In genomic region chr2:174333239-174333890, GRCm38 (mm10) we compare ENCODE assay signal across 10 mouse cellular contexts. TPM values are rescaled to one million over a fixed set of nuclear protein-coding genes. Genes with fewer than 3 reads are reported as not detected.
DNase-seq lines count a peak whose midpoint lies in the region; ATAC-seq and TF ChIP-seq lines count a peak whose summit lies in the region.
"Had no signal": no experiment of that assay in that cellular context is flagged by ENCODE, and none has a peak within 500 bp of the region (broad histone marks: within the 10 kb centered on the region; RNA-seq: fewer than 3 reads in every experiment).

No protein-coding gene starts in this region.

- H3K27ac ChIP-seq in heart, embryonic 11.5 days (ENCODE audit: low read depth, low read length) = no peak overlapping the region
- H3K27ac ChIP-seq in hindbrain, embryonic 11.5 days (ENCODE audit: low read depth, low read length) = no peak overlapping the region

- H3K4me3 ChIP-seq in heart, embryonic 11.5 days (ENCODE audit: low read depth, low read length) = no peak overlapping the region
- peak overlapping the region; percentile 36; the same call in 1 of the 2 replicates for H3K4me3 ChIP-seq in G1E (ENCODE audit: low read depth, low read length)
- H3K4me3 ChIP-seq in hindbrain, embryonic 11.5 days (ENCODE audit: low read depth, low read length) = no peak overlapping the region

- peaks cover 59% of the 10 kb centered on the region for H3K4me1 ChIP-seq in heart, embryonic 11.5 days (ENCODE audit: control insufficient read depth, insufficient read depth, low read length)
- H3K4me1 ChIP-seq in G1E (ENCODE audit: insufficient read depth, low read depth, low read length) = peaks cover 57% of the 10 kb centered on the region
- H3K4me1 ChIP-seq in hindbrain, embryonic 11.5 days (replicated peaks; ENCODE audit: control insufficient read depth, insufficient read depth, low read length) = peaks cover 4% of the 10 kb centered on the region; the same call in 1 of the 2 replicates

- H3K4me2 ChIP-seq in heart, embryonic 11.5 days = peak overlapping the region; percentile 82
- peak overlapping the region; percentile 29 for H3K4me2 ChIP-seq in hindbrain, embryonic 11.5 days (replicated peaks; ENCODE audit: low read depth, low read length)

- H3K36me3 ChIP-seq in heart, embryonic 11.5 days (ENCODE audit: control insufficient read depth, insufficient read depth, low read length) = peaks cover 3% of the 10 kb centered on the region; the same call in 1 of the 2 replicates
- H3K36me3 ChIP-seq in G1E (replicated peaks) = peaks cover 61% of the 10 kb centered on the region
- H3K36me3 ChIP-seq in hindbrain, embryonic 11.5 days (ENCODE audit: control insufficient read depth, insufficient read depth, low read length) = no peaks in the 10 kb centered on the region

- H3K27me3 ChIP-seq in heart, embryonic 11.5 days (ENCODE audit: control insufficient read depth, insufficient read depth, low read length) = no peaks in the 10 kb centered on the region
- H3K27me3 ChIP-seq in G1E (ENCODE audit: insufficient read depth, low read length) = no peaks in the 10 kb centered on the region
- 0 out of 2 replicates have a peak, but pooled peaks cover 2% of the 10 kb centered on the region for H3K27me3 ChIP-seq in hindbrain, embryonic 11.5 days (ENCODE audit: control insufficient read depth, insufficient read depth, low read length)

- no peak overlapping the region for H3K9ac ChIP-seq in heart, embryonic 11.5 days (ENCODE audit: low read depth, low read length)
- H3K9ac ChIP-seq in hindbrain, embryonic 11.5 days (ENCODE audit: low read depth, low read length) = no peak overlapping the region

- DNase-seq in heart, adult 8-10 months (ENCODE audit: low spot score) = no peak
- peak; percentile 47 for DNase-seq in G1E (ENCODE audit: low spot score)
- no peak for DNase-seq in hindbrain, embryonic 11.5 days (ENCODE audit: low spot score)
- no peak for DNase-seq in urinary bladder, adult 2 months (ENCODE audit: low spot score)
- no peak for DNase-seq in embryo, embryonic 9.5 days (ENCODE audit: extremely low spot score)
- DNase-seq in urinary bladder, postnatal 36 days (ENCODE audit: low spot score in 2 of 2) = no peak
- DNase-seq: adrenal gland, postnatal 10 days had no signal

- no peak for TF ChIP-seq CTCF in G1E (IDR thresholded peaks at IDR 0.05; ENCODE audit: low read depth, low read length)

- ATAC-seq in heart, embryonic 11.5 days (replicated peaks; ENCODE audit: insufficient number of reproducible peaks, low FRiP score, low TSS enrichment) = no peak
- peak; percentile 41; the same call in 1 of the 2 replicates for ATAC-seq in G1E (ENCODE audit: extremely low read depth, insufficient number of reproducible peaks, low FRiP score, poor library complexity, severe bottlenecking)
- ATAC-seq in hindbrain, embryonic 11.5 days (ENCODE audit: low FRiP score) = no peak
- peak; percentile 12; the same call in 1 of the 2 replicates for ATAC-seq in megakaryocyte progenitor cell, adult 5-6 weeks (replicated peaks; ENCODE audit: poor library complexity)
- ATAC-seq: CD4-positive, CD25-positive, alpha-beta regulatory T cell, adult 4 months had no signal

- 42% methylated on average over 7 of the region's 7 CpGs for WGBS in heart, embryonic 11.5 days (ENCODE audit: insufficient replicate concordance)
- 54% methylated on average over 7 of the region's 7 CpGs for WGBS in hindbrain, embryonic 11.5 days

- no peaks in the 10 kb centered on the region for H3K9me3 ChIP-seq in heart, embryonic 11.5 days (replicated peaks; ENCODE audit: control insufficient read depth, low read length)
- H3K9me3 ChIP-seq in G1E (replicated peaks) = peaks cover 7% of the 10 kb centered on the region
- H3K9me3 ChIP-seq in hindbrain, embryonic 11.5 days (ENCODE audit: control insufficient read depth, low read length) = no peaks in the 10 kb centered on the region

RNA-seq across cellular contexts. Expression of gene Gm20721, which starts 13.1 kb away (rescaled TPM):
- 5.6 and 8.6 TPM in 2 replicates for polyA plus RNA-seq in heart, embryonic 11.5 days (2014; fragmentation: Nextera tagmentation; extraction: Ambion mirVana)
- 1 to 10 TPM; 1.3 to 1.7 (median 1.5) TPM for total RNA-seq in heart, adult 8-10 months (2022)
- total RNA-seq in G1E (2014; fragmentation: Nextera tagmentation) (not detected in 2 replicates), G1E (2017) (8.6 and 9.0 TPM in 2 replicates)
- polyA plus RNA-seq in G1E (2012) = 0.99 and 1.3 TPM in 2 replicates
- 17.6 and 22.8 TPM in 2 replicates for polyA plus RNA-seq in hindbrain, embryonic 11.5 days (2014; fragmentation: Nextera tagmentation; extraction: Ambion mirVana)
- total RNA-seq in megakaryocyte progenitor cell, adult 5-6 weeks (2015) = 0.12 TPM in 1 of 2 replicates, not detected in the other
- total RNA-seq in megakaryocyte progenitor cell, adult 5-6 weeks (2017) = 3.1 and 3.3 TPM in 2 replicates
- 0.09 TPM in 1 of 2 replicates, not detected in the other for polyA plus RNA-seq in urinary bladder, adult 2 months (2012; rRNA removed)

RNA-seq across cellular contexts. Expression of gene Gnas, which starts 49.2 kb away (rescaled TPM):
- 1,095 and 1,127 TPM in 2 replicates for polyA plus RNA-seq in heart, embryonic 11.5 days (2014; fragmentation: Nextera tagmentation; extraction: Ambion mirVana)
- 1,000 to 10,000 TPM; 1,172 to 1,307 (median 1,221) TPM for total RNA-seq in heart, adult 8-10 months (2022)
- total RNA-seq in G1E (2014; fragmentation: Nextera tagmentation) (1,040 and 1,097 TPM in 2 replicates), G1E (2017) (452 and 490 TPM in 2 replicates)
- 935 and 1,094 TPM in 2 replicates for polyA plus RNA-seq in G1E (2012)
- 1,233 and 1,244 TPM in 2 replicates for polyA plus RNA-seq in hindbrain, embryonic 11.5 days (2014; fragmentation: Nextera tagmentation; extraction: Ambion mirVana)
- 564 and 566 TPM in 2 replicates for total RNA-seq in megakaryocyte progenitor cell, adult 5-6 weeks (2015)
- total RNA-seq in megakaryocyte progenitor cell, adult 5-6 weeks (2017) = 218 and 221 TPM in 2 replicates
- 1,052 and 1,187 TPM in 2 replicates for polyA plus RNA-seq in urinary bladder, adult 2 months (2012; rRNA removed)

Comparison
In these comparisons a context has a peak if more than half of its experiments do, and no peak if none do; other contexts are left out.
1. ATAC-seq: peak in G1E (single experiment) and megakaryocyte progenitor cell, adult 5-6 weeks (single experiment); none in heart, embryonic 11.5 days (single experiment) and hindbrain, embryonic 11.5 days (single experiment).